Mouse (Mus musculus) forebrain, embryonic 13.5 days (tissue): ENCODE results near the gene Gm21972. TPM values are rescaled to one million over a fixed set of nuclear protein-coding genes. Genes with fewer than 3 reads are reported as not detected.

Source experiments
- ATAC-seq: fragments of 200-750 bp; cut with Nextera tagmentation; 2 replicates; pipeline ENCODE4 v1.8.0; 2017
- H3K27ac ChIP-seq: fragments of 300-500 bp; sonication (generic); 2 replicates; pipeline ENCODE4 v1.5.1; 2015; ENCODE audit warnings: inconsistent platforms, mild to moderate bottlenecking, moderate library complexity
- H3K27me3 ChIP-seq: fragments of 300-500 bp; sonication (generic); 2 replicates; pipeline ENCODE4 v1.6.1; 2015; ENCODE audit warnings: mild to moderate bottlenecking, inconsistent platforms
- H3K36me3 ChIP-seq: fragments of 300-500 bp; sonication (generic); 2 replicates; pipeline ENCODE4 v1.6.1; 2015; ENCODE audit warnings: mild to moderate bottlenecking, inconsistent platforms; ENCODE audit not compliant: poor library complexity, severe bottlenecking
- H3K4me1 ChIP-seq: fragments of 300-500 bp; sonication (generic); 2 replicates; pipeline ENCODE4 v1.6.1; 2015; ENCODE audit warnings: inconsistent platforms
- H3K4me2 ChIP-seq: fragments of 300-500 bp; sonication (generic); 2 replicates; pipeline ENCODE4 v1.6.1; 2015; ENCODE audit warnings: inconsistent platforms, mild to moderate bottlenecking, moderate library complexity
- H3K4me3 ChIP-seq: fragments of 300-500 bp; sonication (generic); 2 replicates; pipeline ENCODE4 v1.5.1; 2015; ENCODE audit warnings: mild to moderate bottlenecking, inconsistent platforms
- H3K9ac ChIP-seq: fragments of 300-500 bp; sonication (generic); 2 replicates; pipeline ENCODE4 v1.6.1; 2015; ENCODE audit warnings: mild to moderate bottlenecking, inconsistent platforms
- H3K9me3 ChIP-seq: fragments of 300-500 bp; sonication (generic); replicated peaks from 2 replicates; pipeline ENCODE4 v1.6.1; 2016; ENCODE audit warnings: inconsistent platforms
- WGBS: fragments of 180-500 bp; shearing (Covaris S2); methylation state at CpG from one replicate; pipeline ENCODE4 v1.1.7; 2015; 5-methylcytosine and 5-hydroxymethylcytosine counted together
- polyA plus RNA-seq: library from polyadenylated mRNA; unstranded; fragments of >200 nt; fragmentation: Nextera tagmentation; extraction: Ambion mirVana; gene quantifications from 2 replicates; pipeline ENCODE4 v1.2.1, GENCODE M21; 2015

Gene Gm21972
- polyA plus RNA-seq, 1 experiment from 2014 or later: 0.79 TPM

GRCm38 (mm10) chr1:86201312-86201711 lies 67.9 kb downstream of the Gm21972 start:
- Histone ChIP-seq H3K9ac (no peak overlapping the region), H3K27ac (no peak overlapping the region), H3K4me2 (no peak overlapping the region), H3K4me1 (no peaks in the 10 kb centered on the region), H3K36me3 (peaks cover 86% of the 10 kb centered on the region), H3K27me3 (no peaks in the 10 kb centered on the region), H3K4me3 (no peak overlapping the region), H3K9me3 (no peaks in the 10 kb centered on the region)
- no peak for ATAC-seq

- WGBS: 91% methylated on average over 9 of the region's 9 CpGs
- no peaks in the 10 kb centered on the region for H3K9me3 ChIP-seq
- peaks cover 86% of the 10 kb centered on the region for H3K36me3 ChIP-seq
- H3K27ac ChIP-seq: no peak overlapping the region
- no peak overlapping the region for H3K4me2 ChIP-seq
- H3K27me3 ChIP-seq: no peaks in the 10 kb centered on the region
- no peak for ATAC-seq
- no peaks in the 10 kb centered on the region for H3K4me1 ChIP-seq
- H3K9ac ChIP-seq: no peak overlapping the region
- H3K4me3 ChIP-seq: no peak overlapping the region
These were observed 69.3 kb downstream of the Gm21972 start for GRCm38 (mm10) chr1:86202617-86203219.

GRCm38 (mm10) chr1:86210676-86211075 lies 77.2 kb downstream of the Gm21972 start:
- Histone ChIP-seq H3K4me2 (no peak overlapping the region), H3K27ac (no peak overlapping the region), H3K36me3 (peaks cover 74% of the 10 kb centered on the region), H3K4me1 (no peaks in the 10 kb centered on the region), H3K27me3 (no peaks in the 10 kb centered on the region), H3K9me3 (no peaks in the 10 kb centered on the region), H3K9ac (no peak overlapping the region), H3K4me3 (no peak overlapping the region)
- WGBS: 85% methylated on average over 7 of the region's 7 CpGs
- ATAC-seq: no peak

- no peaks in the 10 kb centered on the region for H3K27me3 ChIP-seq
- H3K4me1 ChIP-seq: no peaks in the 10 kb centered on the region
- WGBS: 92% methylated on average over 1 of the region's 1 CpGs
- no peak overlapping the region for H3K9ac ChIP-seq
- H3K4me2 ChIP-seq: no peak overlapping the region
- H3K4me3 ChIP-seq: no peak overlapping the region
- H3K36me3 ChIP-seq: peaks cover 79% of the 10 kb centered on the region
- no peak overlapping the region for H3K27ac ChIP-seq
- no peak for ATAC-seq
- no peaks in the 10 kb centered on the region for H3K9me3 ChIP-seq
These were observed 78.1 kb downstream of the Gm21972 start for GRCm38 (mm10) chr1:86211498-86211897.

Other genes starting within 250 kb of the Gm21972 start
- gene Itm2c, start 239.4 kb upstream of the Gm21972 start, polyA plus RNA-seq: 124 and 129 TPM in 2 replicates
- gene 4933407L21Rik, start 205.2 kb upstream of the Gm21972 start, polyA plus RNA-seq: 3.7 and 5.2 TPM in 2 replicates
- 0.08 TPM in 1 of 2 replicates, not detected in the other for gene Gpr55, start 172.6 kb upstream of the Gm21972 start, polyA plus RNA-seq
- 0.19 TPM in 1 of 2 replicates, not detected in the other for gene Spata3, start 116.8 kb upstream of the Gm21972 start, polyA plus RNA-seq
- 4.1 and 4.8 TPM in 2 replicates for gene 2810459M11Rik, start 87.8 kb upstream of the Gm21972 start, polyA plus RNA-seq
- 182 and 199 TPM in 2 replicates for gene Psmd1, start 69.2 kb upstream of the Gm21972 start, polyA plus RNA-seq
- 0.09 and 0.33 TPM in 2 replicates for gene Htr2b, start 21.7 kb upstream of the Gm21972 start, polyA plus RNA-seq
- gene Armc9, start 21.1 kb downstream of the Gm21972 start, polyA plus RNA-seq: 30.2 and 33.6 TPM in 2 replicates
- gene B3gnt7, start 169.2 kb downstream of the Gm21972 start, polyA plus RNA-seq: 1.5 and 2.1 TPM in 2 replicates
- 285 and 294 TPM in 2 replicates for gene Ncl, start 225.8 kb downstream of the Gm21972 start, polyA plus RNA-seq